Mouse (Mus musculus) intestine, embryonic 16.5 days (tissue): ENCODE results near the gene Sh3kbp1. TPM values are rescaled to one million over a fixed set of nuclear protein-coding genes. Genes with fewer than 3 reads are reported as not detected.

Experiments
- ATAC-seq: fragments of 200-750 bp; cut with Nextera tagmentation; 2 replicates; pipeline ENCODE4 v1.8.0; 2017; ENCODE audit warnings: moderate TSS enrichment, moderate library complexity
- H3K27ac ChIP-seq: fragments of 300-500 bp; sonication (generic); 2 replicates; pipeline ENCODE4 v1.5.1; 2014; ENCODE audit warnings: mild to moderate bottlenecking, low read length
- H3K27me3 ChIP-seq: fragments of 300-500 bp; sonication (generic); replicated peaks from 2 replicates; pipeline ENCODE4 v1.6.1; 2014; ENCODE audit warnings: low read length, control low read depth, mixed read lengths; ENCODE audit not compliant: control insufficient read depth, insufficient read depth
- H3K36me3 ChIP-seq: fragments of 300-500 bp; sonication (generic); 2 replicates; pipeline ENCODE4 v1.6.1; 2014; ENCODE audit warnings: low read length, control low read depth; ENCODE audit not compliant: control insufficient read depth, insufficient read depth
- H3K4me1 ChIP-seq: fragments of 300-500 bp; sonication (generic); 2 replicates; pipeline ENCODE4 v1.6.1; 2014; ENCODE audit warnings: low read length, control low read depth, mixed read lengths; ENCODE audit not compliant: control insufficient read depth, insufficient read depth
- H3K4me2 ChIP-seq: fragments of 300-500 bp; sonication (generic); 2 replicates; pipeline ENCODE4 v1.6.1; 2014; ENCODE audit warnings: low read depth, low read length, control low read depth
- H3K4me3 ChIP-seq: fragments of 300-500 bp; sonication (generic); 2 replicates; pipeline ENCODE4 v1.5.1; 2014; ENCODE audit warnings: mild to moderate bottlenecking, low read length
- H3K9ac ChIP-seq: fragments of 300-500 bp; sonication (generic); 2 replicates; pipeline ENCODE4 v1.6.1; 2014; ENCODE audit warnings: low read depth, low read length
- H3K9me3 ChIP-seq: fragments of 300-500 bp; sonication (generic); 2 replicates; pipeline ENCODE4 v1.6.1; 2016; ENCODE audit warnings: low read length, control low read depth; ENCODE audit not compliant: control insufficient read depth
- WGBS: fragments of 180-500 bp; shearing (Covaris S2); extraction: QIAGEN DNeasy Blood & Tissue Kit; methylation state at CpG from one replicate; pipeline ENCODE4 v1.1.7; 2014; 5-methylcytosine and 5-hydroxymethylcytosine counted together
- polyA plus RNA-seq: library from polyadenylated mRNA; unstranded; fragments of >200 nt; fragmentation: Nextera tagmentation; extraction: Ambion mirVana; gene quantifications from 2 replicates; pipeline ENCODE4 v1.2.1, GENCODE M21; 2015

Gene Sh3kbp1
- polyA plus RNA-seq, 1 experiment from 2014 or later = 20.8 TPM

GRCm38 (mm10) chrX:159879455-159879854, 252.4 kb downstream of the Sh3kbp1 start:
- H3K4me2 ChIP-seq = no peak overlapping the region
- no peak overlapping the region for H3K9ac ChIP-seq
- no peaks in the 10 kb centered on the region for H3K36me3 ChIP-seq
- H3K27me3 ChIP-seq = 0 out of 2 replicates have a peak, but pooled peaks cover 4% of the 10 kb centered on the region
- no peak overlapping the region for H3K27ac ChIP-seq
- H3K4me1 ChIP-seq = no peaks in the 10 kb centered on the region
- 70% methylated on average over 3 of the region's 3 CpGs for WGBS
- no peak for ATAC-seq
- H3K4me3 ChIP-seq = no peak overlapping the region
- no peaks in the 10 kb centered on the region for H3K9me3 ChIP-seq

- Histone ChIP-seq H3K9me3 (no peaks in the 10 kb centered on the region), H3K4me1 (no peaks in the 10 kb centered on the region), H3K36me3 (no peaks in the 10 kb centered on the region), H3K4me2 (no peak overlapping the region), H3K4me3 (no peak overlapping the region), H3K27ac (no peak overlapping the region), H3K9ac (no peak overlapping the region), H3K27me3 (0 out of 2 replicates have a peak, but pooled peaks cover 5% of the 10 kb centered on the region)
- 85% methylated on average over 5 of the region's 5 CpGs for WGBS
- no peak for ATAC-seq
These were observed 254.5 kb downstream of the Sh3kbp1 start for GRCm38 (mm10) chrX:159881576-159881975.

GRCm38 (mm10) chrX:159896536-159896935, 269.5 kb downstream of the Sh3kbp1 start:
- Histone ChIP-seq H3K36me3 (no peaks in the 10 kb centered on the region), H3K4me2 (no peak overlapping the region), H3K9me3 (no peaks in the 10 kb centered on the region), H3K27me3 (no peaks in the 10 kb centered on the region), H3K9ac (no peak overlapping the region), H3K27ac (no peak overlapping the region), H3K4me3 (no peak overlapping the region), H3K4me1 (no peaks in the 10 kb centered on the region)
- ATAC-seq = no peak
- 68% methylated on average over 4 of the region's 4 CpGs for WGBS

GRCm38 (mm10) chrX:159898110-159898509, 271.0 kb downstream of the Sh3kbp1 start:
- H3K36me3 ChIP-seq = no peaks in the 10 kb centered on the region
- H3K4me1 ChIP-seq = no peaks in the 10 kb centered on the region
- H3K4me2 ChIP-seq = no peak overlapping the region
- H3K27ac ChIP-seq = no peak overlapping the region
- WGBS = 35% methylated on average over 2 of the region's 2 CpGs
- no peaks in the 10 kb centered on the region for H3K9me3 ChIP-seq
- ATAC-seq = no peak
- H3K9ac ChIP-seq = no peak overlapping the region
- no peak overlapping the region for H3K4me3 ChIP-seq
- H3K27me3 ChIP-seq = no peaks in the 10 kb centered on the region

- no peaks in the 10 kb centered on the region for H3K9me3 ChIP-seq
- no peaks in the 10 kb centered on the region for H3K27me3 ChIP-seq
- no peak overlapping the region for H3K27ac ChIP-seq
- H3K9ac ChIP-seq = no peak overlapping the region
- WGBS = 83% methylated on average over 2 of the region's 2 CpGs
- H3K4me1 ChIP-seq = no peaks in the 10 kb centered on the region
- no peak for ATAC-seq
- no peaks in the 10 kb centered on the region for H3K36me3 ChIP-seq
- H3K4me2 ChIP-seq = no peak overlapping the region
- no peak overlapping the region for H3K4me3 ChIP-seq
These were observed 272.0 kb downstream of the Sh3kbp1 start for GRCm38 (mm10) chrX:159899121-159899520.

GRCm38 (mm10) chrX:159903421-159903820, 276.3 kb downstream of the Sh3kbp1 start:
- H3K4me3 ChIP-seq = no peak overlapping the region
- 0 out of 2 replicates have a peak, but pooled peaks cover 3% of the 10 kb centered on the region for H3K27me3 ChIP-seq
- H3K4me1 ChIP-seq = no peaks in the 10 kb centered on the region
- no peak overlapping the region for H3K9ac ChIP-seq
- H3K4me2 ChIP-seq = no peak overlapping the region
- no peak overlapping the region for H3K27ac ChIP-seq
- 84% methylated on average over 3 of the region's 3 CpGs for WGBS
- H3K9me3 ChIP-seq = no peaks in the 10 kb centered on the region
- H3K36me3 ChIP-seq = no peaks in the 10 kb centered on the region
- no peak for ATAC-seq

GRCm38 (mm10) chrX:159907703-159908102, 280.6 kb downstream of the Sh3kbp1 start:
- Histone ChIP-seq H3K9me3 (no peaks in the 10 kb centered on the region), H3K4me1 (no peaks in the 10 kb centered on the region), H3K4me3 (no peak overlapping the region), H3K36me3 (no peaks in the 10 kb centered on the region), H3K9ac (no peak overlapping the region), H3K27ac (no peak overlapping the region), H3K27me3 (0 out of 2 replicates have a peak, but pooled peaks cover 3% of the 10 kb centered on the region), H3K4me2 (no peak overlapping the region)
- ATAC-seq = no peak
- 77% methylated on average over 1 of the region's 1 CpGs for WGBS

GRCm38 (mm10) chrX:159909446-159910277, 282.6 kb downstream of the Sh3kbp1 start:
- H3K4me3 ChIP-seq = no peak overlapping the region
- H3K27me3 ChIP-seq = 0 out of 2 replicates have a peak, but pooled peaks cover 3% of the 10 kb centered on the region
- WGBS = 75% methylated on average over 6 of the region's 6 CpGs
- H3K4me1 ChIP-seq = no peaks in the 10 kb centered on the region
- no peak for ATAC-seq
- no peaks in the 10 kb centered on the region for H3K9me3 ChIP-seq
- no peak overlapping the region for H3K27ac ChIP-seq
- H3K36me3 ChIP-seq = no peaks in the 10 kb centered on the region
- no peak overlapping the region for H3K9ac ChIP-seq
- H3K4me2 ChIP-seq = no peak overlapping the region

- no peak overlapping the region for H3K9ac ChIP-seq
- 0 out of 2 replicates have a peak, but pooled peaks have one; percentile 38 for ATAC-seq
- no peaks in the 10 kb centered on the region for H3K4me1 ChIP-seq
- H3K36me3 ChIP-seq = no peaks in the 10 kb centered on the region
- no peak overlapping the region for H3K27ac ChIP-seq
- no peaks in the 10 kb centered on the region for H3K9me3 ChIP-seq
- H3K27me3 ChIP-seq = 0 out of 2 replicates have a peak, but pooled peaks cover 3% of the 10 kb centered on the region
- H3K4me2 ChIP-seq = no peak overlapping the region
- 60% methylated on average over 3 of the region's 3 CpGs for WGBS
- no peak overlapping the region for H3K4me3 ChIP-seq
These were observed 283.5 kb downstream of the Sh3kbp1 start for GRCm38 (mm10) chrX:159910600-159910999.
